Mouse (Mus musculus) heart, embryonic 16.5 days (tissue): ENCODE measurements at regions not wholly inside any gene's neighbourhood (a gene's known extent, or its start where the extent isn't known, plus 50 kb on each side); places are given as distances from the start of the nearest gene placed in this dataset.
"Not testable (repeated sequence)": the region's sequence is repeated elsewhere in the genome, so short reads cannot be mapped to it uniquely, and the experiment has no call there.

Experiments
- ATAC-seq: fragments of 200-750 bp; cut with Nextera tagmentation; replicated peaks from 2 replicates; pipeline ENCODE4 v1.8.0; 2017; ENCODE audit warnings: moderate number of reproducible peaks; ENCODE audit not compliant: insufficient read depth, low FRiP score; ENCODE audit errors: extremely low read depth
- H3K27ac ChIP-seq: fragments of 300-500 bp; sonication (generic); 2 replicates; pipeline ENCODE4 v1.5.1; 2014; ENCODE audit warnings: mild to moderate bottlenecking, low read length, control low read depth, moderate library complexity
- H3K27me3 ChIP-seq: fragments of 300-500 bp; sonication (generic); 2 replicates; pipeline ENCODE4 v1.6.1; 2014; ENCODE audit warnings: low read length, mixed read lengths; ENCODE audit not compliant: control insufficient read depth, insufficient read depth
- H3K36me3 ChIP-seq: fragments of 300-500 bp; sonication (generic); 2 replicates; pipeline ENCODE4 v1.6.1; 2014; ENCODE audit not compliant: control insufficient read depth, insufficient read depth
- H3K4me1 ChIP-seq: fragments of 300-500 bp; sonication (generic); 2 replicates; pipeline ENCODE4 v1.6.1; 2014; ENCODE audit warnings: low read length, mixed read lengths; ENCODE audit not compliant: control insufficient read depth, insufficient read depth
- H3K4me2 ChIP-seq: fragments of 300-500 bp; sonication (generic); 2 replicates; pipeline ENCODE4 v1.6.1; 2014; ENCODE audit warnings: low read depth, mild to moderate bottlenecking, control low read depth, low read length
- H3K4me3 ChIP-seq: fragments of 300-500 bp; sonication (generic); 2 replicates; pipeline ENCODE4 v1.5.1; 2014; ENCODE audit warnings: mild to moderate bottlenecking, control low read depth, low read length
- H3K9ac ChIP-seq: fragments of 300-500 bp; sonication (generic); 2 replicates; pipeline ENCODE4 v1.6.1; 2014; ENCODE audit warnings: low read length, control low read depth
- H3K9me3 ChIP-seq: fragments of 300-500 bp; sonication (generic); replicated peaks from 2 replicates; pipeline ENCODE4 v1.6.1; 2016; ENCODE audit warnings: low read length; ENCODE audit not compliant: control insufficient read depth
- WGBS: fragments of 180-500 bp; shearing (Covaris S2); extraction: QIAGEN DNeasy Blood & Tissue Kit; methylation state at CpG from one replicate; pipeline ENCODE4 v1.1.7; 2014; 5-methylcytosine and 5-hydroxymethylcytosine counted together

- H3K4me1 ChIP-seq: not testable (repeated sequence)
These were observed 256.5 kb upstream of the Olfr161 start for GRCm38 (mm10) chr16:3334355-3334754.

DNA sequence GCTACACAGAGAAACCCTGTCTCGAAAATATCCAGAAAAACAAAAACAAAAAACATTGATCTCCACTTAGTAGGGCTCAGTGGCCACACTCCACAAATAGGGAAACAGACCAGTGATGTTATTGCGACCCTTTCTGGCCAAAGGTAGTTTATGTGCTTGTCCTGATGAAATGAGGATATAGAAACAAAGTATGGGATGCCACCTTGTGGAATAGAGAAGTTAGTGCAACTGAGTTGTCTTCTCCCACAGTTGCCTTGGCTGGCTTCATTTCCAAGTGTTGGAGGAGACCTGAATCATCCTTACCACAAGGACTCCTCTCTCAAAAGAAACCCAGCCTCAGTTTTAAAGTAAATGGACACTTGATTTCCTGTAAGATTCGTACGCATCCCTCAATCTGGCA is 247.5 kb upstream of the Olfr161 start:
- 30% methylated on average over 4 of the region's 4 CpGs for WGBS
- not testable (repeated sequence) for H3K4me3 ChIP-seq

More at GRCm38 (mm10) chr16:3334355-3334754, 256.5 kb upstream of the Olfr161 start:
- H3K27ac ChIP-seq, H3K9me3 ChIP-seq, ATAC-seq, H3K9ac ChIP-seq, H3K4me2 ChIP-seq, H3K36me3 ChIP-seq, H3K27me3 ChIP-seq, H3K4me3 ChIP-seq: not testable (repeated sequence)
- WGBS: 57% methylated on average over 3 of the region's 5 CpGs

GRCm38 (mm10) chr16:3344725-3345380 is 246.0 kb upstream of the Olfr161 start:
- not testable (repeated sequence) for ATAC-seq, H3K27me3 ChIP-seq, H3K27ac ChIP-seq

More for the DNA sequence above, 247.5 kb upstream of the Olfr161 start:
- not testable (repeated sequence) for H3K4me1 ChIP-seq, H3K4me2 ChIP-seq, H3K9me3 ChIP-seq, H3K27ac ChIP-seq, ATAC-seq, H3K36me3 ChIP-seq, H3K9ac ChIP-seq, H3K27me3 ChIP-seq

DNA sequence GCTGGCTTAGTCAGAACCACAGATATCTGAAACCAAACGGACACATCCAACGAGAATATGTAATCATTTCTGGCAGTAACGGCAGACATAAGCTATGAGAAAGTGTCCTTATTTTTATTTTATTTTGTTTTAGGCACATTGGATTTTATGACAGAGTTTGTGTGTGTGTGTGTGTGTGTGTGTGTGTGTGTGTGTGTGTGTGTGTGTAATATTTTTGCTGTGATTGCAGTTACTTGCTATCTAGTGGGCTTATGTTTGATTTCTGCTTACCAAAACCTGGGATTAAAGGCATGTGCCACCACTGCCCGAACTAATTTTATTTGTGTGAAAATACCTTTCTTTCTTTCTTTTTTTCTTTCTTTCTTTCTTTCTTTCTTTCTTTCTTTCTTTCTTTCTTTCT is 241.5 kb upstream of the Olfr161 start:
- not testable (repeated sequence) for H3K9ac ChIP-seq, H3K9me3 ChIP-seq, ATAC-seq, H3K4me1 ChIP-seq, H3K36me3 ChIP-seq, H3K27ac ChIP-seq, H3K27me3 ChIP-seq, H3K4me3 ChIP-seq, H3K4me2 ChIP-seq
- 100% methylated on average over 1 of the region's 4 CpGs for WGBS

More at GRCm38 (mm10) chr16:3344725-3345380, 246.0 kb upstream of the Olfr161 start:
- not testable (repeated sequence) for H3K9ac ChIP-seq, H3K9me3 ChIP-seq, H3K36me3 ChIP-seq, H3K4me3 ChIP-seq, H3K4me1 ChIP-seq, H3K4me2 ChIP-seq
- no CpG with 5 or more reads among the region's 1 CpGs for WGBS

DNA sequence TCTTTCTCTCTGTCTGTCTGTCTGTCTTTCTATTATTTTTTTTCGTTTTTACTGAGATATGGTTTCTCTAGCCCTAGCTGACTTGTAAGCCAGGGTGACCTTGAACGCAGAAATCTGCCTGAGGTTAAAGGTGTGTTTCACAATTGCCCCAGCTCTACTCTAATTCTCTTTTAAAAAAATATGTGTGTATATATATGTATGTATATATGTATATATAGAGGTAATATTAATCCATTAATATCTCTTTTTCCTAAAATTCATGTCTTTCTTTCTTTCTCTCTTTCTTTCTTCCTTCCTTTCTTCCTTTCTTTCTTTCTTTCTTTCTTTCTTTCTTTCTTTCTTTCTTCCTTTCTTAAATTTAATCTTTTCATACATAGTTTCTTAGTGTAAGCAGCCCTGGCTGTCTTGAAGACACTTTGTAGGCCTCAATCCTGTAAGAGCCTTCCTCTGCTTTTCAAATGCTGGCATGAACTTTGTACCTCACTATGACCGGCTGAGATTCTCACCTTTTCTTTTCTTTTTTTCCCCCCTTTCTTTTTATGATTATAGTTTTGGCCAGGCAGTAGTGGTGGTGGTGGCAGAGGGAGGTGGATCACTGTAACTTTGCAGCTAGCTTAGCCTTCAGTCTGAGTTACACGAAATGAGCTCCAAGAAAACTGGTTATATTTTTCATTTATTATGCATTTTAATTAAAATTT is 240.8 kb upstream of the Olfr161 start:
- H3K9ac ChIP-seq, ATAC-seq, H3K9me3 ChIP-seq, H3K27me3 ChIP-seq, H3K4me1 ChIP-seq, H3K4me2 ChIP-seq, H3K4me3 ChIP-seq, H3K27ac ChIP-seq, H3K36me3 ChIP-seq: not testable (repeated sequence)
- 43% methylated on average over 2 of the region's 4 CpGs for WGBS

GRCm38 (mm10) chr16:3350668-3351507 is 240.0 kb upstream of the Olfr161 start:
- not testable (repeated sequence) for H3K9ac ChIP-seq, H3K27ac ChIP-seq, H3K4me1 ChIP-seq, H3K9me3 ChIP-seq, H3K4me2 ChIP-seq, H3K36me3 ChIP-seq, H3K27me3 ChIP-seq, H3K4me3 ChIP-seq
- peak; percentile 89 for ATAC-seq
- WGBS: 72% methylated on average over 6 of the region's 7 CpGs

DNA sequence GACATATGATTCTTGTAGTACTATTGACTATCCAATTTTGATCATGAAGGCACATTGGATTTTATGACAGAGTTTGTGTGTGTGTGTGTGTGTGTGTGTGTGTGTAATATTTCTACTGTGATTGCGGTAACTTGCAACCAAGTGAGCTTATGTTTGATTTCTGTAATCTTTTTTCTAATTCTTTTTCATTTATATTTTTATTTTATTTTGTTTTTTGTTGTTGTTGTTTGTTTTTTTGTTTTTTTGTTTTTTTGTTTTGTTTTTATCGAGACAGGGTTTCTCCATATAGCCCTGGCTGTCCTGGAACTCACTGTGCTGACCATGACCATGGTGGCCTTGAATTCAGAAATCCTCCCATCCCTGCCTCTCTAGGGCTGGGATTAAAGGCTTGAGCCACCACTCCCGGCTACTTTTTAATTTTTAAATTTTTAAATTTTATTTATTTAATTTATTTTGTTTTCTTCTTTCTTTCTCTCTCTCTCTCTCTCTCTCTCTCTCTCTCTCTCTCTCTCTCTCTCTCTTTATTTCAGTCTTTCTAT is 239.3 kb upstream of the Olfr161 start:
- H3K9ac ChIP-seq, H3K27me3 ChIP-seq, H3K27ac ChIP-seq, H3K9me3 ChIP-seq, H3K4me2 ChIP-seq, H3K36me3 ChIP-seq, H3K4me3 ChIP-seq, H3K4me1 ChIP-seq: not testable (repeated sequence)
- WGBS: 72% methylated on average over 3 of the region's 3 CpGs
- ATAC-seq: peak; percentile 82
